Mouse (Mus musculus): ENCODE results near the gene Pole4.
"Not testable (repeated sequence)": the region's sequence is repeated elsewhere in the genome, so short reads cannot be mapped to it uniquely, and the experiment has no call there.

Gene Pole4

GRCm38 (mm10) chr6:82715253-82715652, 10.1 kb upstream of the Pole4 start:
- DNase-seq (ENCODE audit: low spot score) = peak; percentile 16

- no peak for DNase-seq (ENCODE audit: low spot score)
These were observed 9.7 kb upstream of the Pole4 start for GRCm38 (mm10) chr6:82714841-82715240.

GRCm38 (mm10) chr6:82714243-82714642, 9.1 kb upstream of the Pole4 start:
- peak; percentile 92 for DNase-seq (ENCODE audit: low spot score)

- no peak for DNase-seq (ENCODE audit: low spot score)
These were observed 2.6 kb upstream of the Pole4 start for GRCm38 (mm10) chr6:82707742-82708141.

GRCm38 (mm10) chr6:82707241-82707640, 2.1 kb upstream of the Pole4 start:
- DNase-seq (ENCODE audit: low spot score) = no peak

GRCm38 (mm10) chr6:82703710-82704109, 1.5 kb downstream of the Pole4 start:
- DNase-seq (ENCODE audit: low spot score) = no peak

- DNase-seq (ENCODE audit: low spot score) = peak; percentile 80
These were observed 2.6 kb downstream of the Pole4 start for GRCm38 (mm10) chr6:82702593-82703017.

GRCm38 (mm10) chr6:82701296-82701695, 3.9 kb downstream of the Pole4 start:
- no peak for DNase-seq (ENCODE audit: low spot score)

- no peak for DNase-seq (ENCODE audit: low spot score)
These were observed 5.3 kb downstream of the Pole4 start for GRCm38 (mm10) chr6:82699831-82700230.

GRCm38 (mm10) chr6:82696736-82697135, 8.4 kb downstream of the Pole4 start:
- DNase-seq (ENCODE audit: low spot score) = no peak

GRCm38 (mm10) chr6:82694668-82695067, 10.5 kb downstream of the Pole4 start:
- DNase-seq (ENCODE audit: low spot score) = no peak

GRCm38 (mm10) chr6:82689474-82689873, 15.7 kb downstream of the Pole4 start:
- no peak for DNase-seq (ENCODE audit: low spot score)

GRCm38 (mm10) chr6:82688586-82688985, 16.6 kb downstream of the Pole4 start:
- not testable (repeated sequence) for DNase-seq (ENCODE audit: low spot score)

- DNase-seq (ENCODE audit: low spot score) = no peak
These were observed 21.0 kb downstream of the Pole4 start for GRCm38 (mm10) chr6:82684136-82684535.

- DNase-seq (ENCODE audit: low spot score) = not testable (repeated sequence)
These were observed 25.9 kb downstream of the Pole4 start for GRCm38 (mm10) chr6:82679286-82679685.

- DNase-seq (ENCODE audit: low spot score) = peak; percentile 36
These were observed 27.5 kb downstream of the Pole4 start for GRCm38 (mm10) chr6:82677629-82678028.

- no peak for DNase-seq (ENCODE audit: low spot score)
These were observed 38.7 kb downstream of the Pole4 start for GRCm38 (mm10) chr6:82666480-82666879.

- no peak for DNase-seq (ENCODE audit: low spot score)
These were observed 52.0 kb downstream of the Pole4 start for GRCm38 (mm10) chr6:82653169-82653525.

- DNase-seq (ENCODE audit: low spot score) = peak; percentile 98
These were observed 52.5 kb downstream of the Pole4 start for GRCm38 (mm10) chr6:82652521-82653168.

- DNase-seq (ENCODE audit: low spot score) = peak; percentile 35
These were observed 56.1 kb downstream of the Pole4 start for GRCm38 (mm10) chr6:82649096-82649495.

- DNase-seq (ENCODE audit: low spot score) = peak; percentile 61
These were observed 57.1 kb downstream of the Pole4 start for GRCm38 (mm10) chr6:82647940-82648655.

- peak; percentile 65 for DNase-seq (ENCODE audit: low spot score)
These were observed 58.2 kb downstream of the Pole4 start for GRCm38 (mm10) chr6:82647001-82647400.

GRCm38 (mm10) chr6:82640046-82640445, 65.1 kb downstream of the Pole4 start:
- DNase-seq (ENCODE audit: low spot score) = no peak

GRCm38 (mm10) chr6:82625331-82625730, 79.8 kb downstream of the Pole4 start:
- peak; percentile 28 for DNase-seq (ENCODE audit: low spot score)
